Mouse (Mus musculus) testis, postnatal 14 days (tissue): ENCODE measurements around the gene Usp53.

ENCODE experiments used
- DNase-seq: peaks from one replicate; pipeline ENCODE4 v3.0.0; 2021; ENCODE audit warnings: low spot score

Usp53 gene

DNA sequence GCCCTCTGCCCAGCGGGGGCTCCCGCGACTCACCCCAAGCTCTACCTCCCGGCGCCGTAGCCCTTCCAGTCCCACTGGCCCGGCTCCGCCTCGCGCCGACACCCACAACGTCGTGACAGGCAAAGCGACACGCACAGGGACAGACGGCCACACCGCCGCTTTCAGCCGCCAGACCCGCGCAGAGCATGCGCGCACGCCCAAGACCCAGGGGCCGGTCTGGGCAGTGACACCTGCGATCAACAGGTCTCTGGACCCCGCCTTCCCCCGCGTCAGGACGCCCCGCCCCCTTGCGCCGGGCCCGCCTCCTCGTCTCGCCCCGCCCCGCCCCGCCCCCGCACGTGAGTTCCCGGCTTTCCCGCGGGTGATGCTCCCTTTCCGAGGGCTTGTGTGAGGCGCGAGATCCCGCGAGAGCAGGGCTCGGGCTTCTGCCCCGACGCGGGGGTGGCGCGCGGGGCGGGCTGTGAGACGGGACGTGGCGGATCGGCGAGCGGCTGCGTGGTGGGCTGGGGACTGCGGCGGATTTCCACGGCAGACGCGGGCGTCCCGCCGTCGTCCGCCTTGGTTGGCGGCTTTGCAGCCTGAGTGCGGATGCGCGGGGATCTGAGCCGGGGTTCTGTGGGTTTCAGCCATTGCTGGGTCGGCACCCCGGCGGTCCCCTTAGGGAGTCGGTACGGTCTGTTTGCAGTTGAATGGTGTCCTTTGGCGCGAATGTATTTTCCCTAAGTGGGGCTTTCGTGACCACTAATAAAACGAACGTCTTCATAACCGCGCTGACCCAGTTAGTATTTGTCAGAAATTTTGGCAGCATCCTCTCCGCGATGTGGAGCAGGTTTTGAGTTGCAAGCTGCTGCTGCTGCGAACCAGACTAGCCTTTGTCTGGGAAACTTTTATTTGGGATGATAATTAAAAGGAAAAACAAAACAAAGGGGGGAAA, at the start of gene Usp53:
Usp53 (minus strand) TSS at position 262 of the 934 bp plus-strand sequence.
- DNase-seq = peak; percentile 96

DNA sequence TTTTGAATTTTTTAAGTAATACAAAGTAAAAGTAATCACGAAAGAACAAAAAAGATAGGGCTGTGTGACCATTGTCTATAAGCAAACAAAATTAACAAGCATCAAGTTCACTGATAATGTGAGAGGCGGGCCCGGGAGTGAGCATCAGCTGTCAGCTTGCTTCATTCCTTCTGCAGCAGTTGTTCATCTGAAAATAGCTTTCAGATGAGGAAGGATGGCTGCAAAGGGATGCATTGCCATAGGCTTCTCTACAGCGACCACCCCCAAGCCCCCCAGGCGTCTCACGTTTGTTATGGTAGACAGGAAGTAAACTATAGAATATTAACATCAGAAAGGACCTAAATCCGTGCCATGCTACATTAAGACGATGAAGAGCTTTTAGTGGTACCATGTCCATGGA, 49.5 kb upstream of the Usp53 start:
- DNase-seq = no peak

DNA sequence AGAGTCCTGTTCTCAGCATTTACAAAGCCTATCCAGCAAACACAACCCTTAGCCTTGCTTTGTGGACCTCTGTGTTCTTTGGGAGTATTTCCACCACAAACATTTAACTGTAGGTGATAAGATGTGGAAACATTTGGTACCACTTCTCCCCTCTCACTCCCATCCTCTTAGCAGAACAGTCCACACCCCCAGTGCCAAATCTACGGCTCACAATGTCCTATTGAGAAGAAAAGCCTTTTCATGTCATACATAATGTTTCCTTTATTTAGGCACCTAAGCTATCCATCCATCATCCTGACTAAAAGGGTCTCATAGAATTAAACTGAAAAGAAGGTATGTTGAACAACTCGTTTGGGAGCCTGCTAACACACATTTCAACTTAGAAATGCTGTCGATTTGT, 41.3 kb upstream of the Usp53 start:
- DNase-seq = peak; percentile 67

DNA sequence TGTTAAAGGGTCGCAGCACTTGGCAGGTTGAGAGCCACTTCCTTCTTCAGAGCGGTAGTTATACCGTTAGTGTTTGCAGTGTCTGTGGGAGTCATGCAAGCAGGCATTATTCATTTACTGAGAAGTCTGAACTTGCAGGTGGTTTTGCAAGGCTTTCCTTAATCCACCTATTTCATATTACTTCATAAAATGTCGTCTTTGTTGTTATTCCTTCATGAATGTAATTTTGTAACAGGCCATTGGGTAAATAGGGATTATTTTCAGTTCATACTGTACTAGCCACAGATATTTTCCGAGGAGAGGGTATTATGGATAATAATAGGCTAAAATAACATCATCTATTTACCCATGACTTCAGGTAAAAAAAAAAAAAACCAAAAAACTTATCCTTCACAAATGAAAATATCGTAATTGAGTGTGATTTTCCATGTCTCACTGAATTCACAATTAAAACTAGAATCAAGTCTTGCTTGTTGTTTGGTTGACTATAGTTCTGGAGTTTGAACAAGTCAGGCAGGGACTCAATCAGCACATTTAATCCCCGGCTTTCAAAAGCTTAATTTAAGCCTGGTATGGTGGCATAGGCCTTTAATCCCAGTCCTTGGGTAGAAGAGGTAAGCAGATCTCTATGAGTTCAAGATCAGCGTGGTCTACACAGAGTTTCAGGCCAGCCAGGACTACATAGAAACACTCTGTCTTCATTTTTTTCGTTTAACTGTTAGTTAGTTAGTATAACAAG, 40.4 kb upstream of the Usp53 start:
- no peak for DNase-seq

DNA sequence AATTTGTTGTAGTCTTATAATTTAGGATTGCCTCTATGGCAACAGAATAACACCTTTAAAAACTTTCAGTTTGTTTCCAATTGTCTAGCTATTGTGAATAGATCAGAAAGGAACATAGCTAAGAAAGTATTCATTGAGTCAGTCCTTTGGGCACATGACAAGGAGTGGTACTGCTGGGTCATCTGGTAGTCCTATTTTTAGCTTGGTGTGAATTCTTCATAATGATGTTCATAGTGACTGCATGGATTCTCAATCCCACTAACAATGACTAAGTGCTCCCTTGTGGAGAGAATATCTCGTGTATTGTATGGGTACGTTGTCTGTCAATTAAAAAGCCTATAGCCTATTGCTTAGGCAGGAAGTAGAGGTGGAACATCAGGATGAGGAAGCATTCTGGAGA, 34.5 kb upstream of the Usp53 start:
- no peak for DNase-seq

DNA sequence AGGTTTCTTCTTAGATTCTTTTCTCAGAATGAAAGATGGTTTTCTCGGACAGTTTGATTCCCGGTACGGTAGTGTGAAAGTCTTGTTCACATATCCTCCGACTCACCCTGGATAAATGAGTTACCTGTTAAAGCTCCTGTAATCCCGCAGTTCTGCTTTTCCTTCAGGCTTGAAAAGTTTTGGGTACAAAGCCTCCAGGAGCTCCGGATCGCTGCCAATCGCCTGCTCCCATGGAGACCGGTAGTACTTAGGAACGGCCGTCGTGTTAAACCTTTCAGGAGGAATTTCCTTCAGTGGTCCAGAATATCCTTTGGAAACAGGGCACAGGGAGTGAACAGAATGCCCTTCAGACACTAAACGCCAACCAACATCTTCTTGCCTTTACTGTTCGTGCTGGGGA, 29.2 kb upstream of the Usp53 start:
- DNase-seq = no peak

DNA sequence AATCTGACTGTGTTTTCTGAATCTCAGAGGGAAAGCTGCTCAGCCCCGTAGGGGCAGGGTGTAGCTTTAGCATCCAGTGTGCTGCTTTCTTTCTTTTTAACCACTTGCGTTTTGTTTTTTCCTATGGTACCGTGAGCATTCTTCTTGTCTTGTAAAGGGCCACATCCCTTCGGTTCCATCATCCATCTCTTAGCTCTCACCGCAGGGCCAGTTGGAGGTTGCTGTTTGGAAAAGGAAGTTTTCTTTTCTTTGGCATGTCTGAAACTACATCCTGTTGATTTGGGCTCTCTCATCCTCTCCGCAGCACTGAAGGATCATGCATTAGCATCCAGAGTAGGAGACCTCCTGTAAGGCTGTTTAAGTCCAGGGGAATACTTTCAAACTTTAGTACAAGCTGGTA, 25.1 kb upstream of the Usp53 start:
- DNase-seq = no peak

DNA sequence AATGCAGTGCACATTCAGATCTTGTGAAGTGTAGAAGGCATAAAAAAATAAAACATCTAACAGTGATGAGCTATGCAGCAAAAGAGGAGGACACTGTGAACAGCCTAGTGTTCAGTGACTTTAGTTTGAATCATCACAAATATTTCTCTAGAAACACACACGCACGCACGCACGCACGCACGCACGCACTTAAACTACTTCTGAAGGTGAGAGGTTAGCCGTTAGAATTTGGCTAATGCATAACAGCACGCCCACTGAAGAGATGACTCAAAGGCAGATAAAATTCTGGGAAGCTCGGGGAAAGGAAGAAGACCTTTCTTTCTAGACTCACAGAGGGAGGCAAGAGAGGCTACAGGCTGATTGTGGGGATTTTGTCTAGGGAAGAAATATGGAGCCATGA, 23.1 kb upstream of the Usp53 start:
- no peak for DNase-seq

DNA sequence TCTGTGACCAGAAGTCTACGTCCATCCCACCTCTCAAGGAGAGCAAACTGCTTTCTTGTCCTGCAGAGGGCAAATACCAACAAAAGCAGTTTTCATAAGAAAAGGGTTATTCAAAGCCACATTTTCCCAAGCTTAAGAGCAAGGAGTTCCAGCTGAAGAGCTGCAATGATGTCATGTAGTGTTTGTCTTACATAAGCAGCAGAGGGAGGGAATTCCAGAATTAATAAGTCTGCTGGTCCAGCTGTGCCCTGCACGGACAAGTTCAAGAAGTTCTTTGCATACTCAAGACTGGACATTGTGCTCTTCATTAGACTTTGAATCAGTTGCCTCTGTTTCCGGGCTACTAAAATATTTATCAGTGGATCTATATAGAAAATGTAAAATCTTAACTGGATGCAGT, 16.7 kb upstream of the Usp53 start:
- no peak for DNase-seq

DNA sequence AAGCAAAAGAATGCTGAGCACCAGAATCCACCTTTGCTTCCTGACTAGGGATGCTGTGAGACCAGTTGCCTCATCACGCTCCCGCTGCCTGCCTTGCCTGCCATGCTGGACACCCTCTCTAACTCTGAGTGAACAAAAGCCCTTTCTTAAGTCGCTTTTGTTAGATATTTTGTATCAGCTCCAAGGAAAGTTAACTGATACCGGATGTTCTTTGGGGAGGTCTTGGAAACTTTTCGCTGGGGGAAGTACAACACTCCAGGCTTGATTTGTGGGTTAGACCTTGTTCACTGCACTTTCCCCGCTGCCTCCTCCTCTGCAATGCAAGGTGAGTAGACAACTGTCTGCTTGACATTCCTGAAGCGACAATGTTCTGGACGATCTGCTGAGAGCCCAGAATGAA, 14.2 kb upstream of the Usp53 start:
- peak; percentile 69 for DNase-seq

DNA sequence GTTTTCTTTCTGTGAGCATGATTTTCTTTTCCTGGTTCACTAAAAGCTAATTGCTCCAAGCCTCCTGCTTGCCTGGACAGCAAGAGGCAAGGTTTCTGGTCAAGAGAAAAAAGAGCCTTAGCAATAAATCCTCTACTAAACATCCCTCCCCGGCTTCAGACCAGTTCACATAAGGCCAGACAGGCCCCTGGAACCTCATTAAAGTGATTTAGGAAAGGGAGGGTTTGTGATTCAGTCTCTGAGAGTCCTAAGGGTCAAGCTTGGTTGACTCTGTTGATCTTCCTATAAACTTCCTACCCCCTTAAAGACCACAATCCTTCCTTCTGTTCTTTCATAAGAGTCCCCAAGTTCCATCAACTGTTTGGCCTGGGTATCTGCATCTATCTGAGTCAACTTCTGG, 12.7 kb upstream of the Usp53 start:
- DNase-seq = no peak

DNA sequence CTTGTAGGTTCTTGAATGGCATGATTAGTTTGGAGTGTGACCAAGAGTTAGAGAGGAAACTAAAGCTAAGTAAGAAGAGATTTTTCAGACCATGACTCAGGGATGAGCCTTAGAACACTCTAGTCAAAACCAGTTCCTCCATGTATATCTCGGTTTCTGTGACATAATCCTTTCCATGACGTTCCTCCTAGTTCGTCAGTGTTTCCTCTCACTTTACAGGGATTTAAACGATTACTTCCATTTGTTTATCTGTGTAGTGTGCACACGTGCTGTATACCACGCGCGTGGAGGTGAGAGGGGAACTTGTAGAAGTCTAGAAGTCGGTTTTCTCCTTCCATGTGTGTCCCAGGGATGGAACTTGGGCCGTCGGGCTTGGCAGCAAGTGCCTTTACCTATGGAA, 2.6 kb upstream of the Usp53 start:
- DNase-seq = no peak

DNA sequence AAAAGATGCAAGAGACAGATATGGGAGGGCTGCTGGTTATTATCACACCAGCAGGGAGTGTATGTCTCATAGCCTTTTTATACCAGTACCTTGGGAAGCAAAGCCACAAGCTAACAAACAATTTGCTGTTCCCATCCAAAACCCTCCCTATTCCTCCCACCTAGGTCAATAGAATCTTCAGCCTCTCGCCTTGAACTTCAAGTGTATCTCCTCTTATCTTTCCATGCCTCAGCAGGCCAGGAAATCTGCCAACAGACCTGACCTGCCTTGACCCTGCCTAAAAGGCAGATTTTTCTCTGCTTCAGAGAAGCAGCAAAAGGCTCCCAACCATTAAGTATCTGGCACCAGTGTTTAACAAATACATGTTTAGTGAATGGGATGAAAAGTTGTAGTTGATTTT, 2.1 kb upstream of the Usp53 start:
- peak; percentile 83 for DNase-seq

DNA sequence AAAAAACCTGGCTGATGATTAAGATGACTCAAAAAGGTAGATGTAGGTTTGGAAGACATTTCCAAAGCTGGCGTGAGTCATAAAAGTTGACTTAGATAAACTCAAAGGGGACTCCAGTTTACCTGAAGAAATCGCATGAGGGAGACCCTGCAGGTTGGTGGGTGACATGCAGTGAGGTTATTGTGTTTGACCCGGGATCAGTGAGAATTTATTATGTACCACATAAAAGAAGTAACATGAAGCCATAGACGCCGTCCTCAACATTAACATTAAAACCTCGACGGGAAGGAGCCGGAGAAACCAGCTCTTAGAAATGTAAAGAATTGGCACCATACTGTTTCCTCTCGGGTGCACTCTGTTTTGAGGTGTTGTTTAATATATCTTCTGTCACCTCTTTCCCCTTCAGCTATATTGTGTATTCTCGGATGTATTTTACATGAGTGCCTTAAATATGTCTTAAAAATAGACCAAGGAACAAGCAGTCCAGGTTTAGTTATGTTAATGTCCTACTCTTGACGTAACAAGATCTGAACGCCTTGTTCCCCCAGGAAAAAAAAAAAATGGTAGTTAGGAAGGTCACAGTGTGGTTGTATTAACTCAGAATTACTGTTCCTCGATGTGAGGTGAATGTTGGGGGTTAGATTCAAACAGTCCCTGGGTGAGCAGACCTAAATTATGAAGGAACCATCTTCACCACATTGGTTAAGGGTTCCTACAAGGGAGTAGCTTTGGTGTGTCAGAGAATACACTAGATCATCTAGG, 1.1 kb upstream of the Usp53 start:
- DNase-seq = no peak

DNA sequence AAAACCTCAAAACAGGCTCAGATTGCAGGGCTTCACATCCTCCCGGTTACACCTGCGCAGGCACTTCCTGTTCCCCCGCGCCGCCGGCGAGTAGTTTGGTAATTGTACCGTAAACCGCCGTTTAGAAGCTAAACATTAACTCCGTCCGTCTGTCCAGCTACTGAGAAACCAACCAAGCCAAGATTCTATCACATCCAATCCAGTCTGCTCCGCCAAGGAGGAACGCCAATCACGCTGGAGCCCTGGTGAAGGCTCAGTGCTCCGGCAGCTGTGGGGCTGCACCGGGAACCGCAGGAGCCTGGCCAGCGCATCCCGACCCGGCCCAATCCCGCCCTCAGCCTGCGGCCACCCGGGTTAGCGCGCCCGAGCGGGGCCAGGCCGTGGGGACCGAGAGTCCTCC, 461 bp downstream of the Usp53 start:
- no peak for DNase-seq

DNA sequence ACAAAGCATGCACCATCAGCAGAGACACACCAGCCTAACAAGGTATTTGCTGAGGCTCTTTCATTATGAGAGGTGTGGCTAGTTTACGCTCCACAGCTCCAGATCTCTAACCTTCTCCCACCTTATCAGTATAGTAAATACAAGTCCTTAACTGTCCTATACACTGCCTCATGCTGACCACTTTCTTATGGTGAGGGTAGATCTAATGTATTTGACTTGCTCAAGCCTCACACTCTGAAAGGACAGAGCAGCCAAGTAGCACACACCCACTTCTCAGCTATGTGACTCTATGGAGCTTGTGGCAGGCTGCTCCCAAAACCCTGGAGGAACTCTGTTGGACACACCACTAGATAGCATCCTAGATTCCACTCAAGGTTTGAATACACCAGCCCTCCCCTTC, 8.3 kb downstream of the Usp53 start:
- DNase-seq = no peak

DNA sequence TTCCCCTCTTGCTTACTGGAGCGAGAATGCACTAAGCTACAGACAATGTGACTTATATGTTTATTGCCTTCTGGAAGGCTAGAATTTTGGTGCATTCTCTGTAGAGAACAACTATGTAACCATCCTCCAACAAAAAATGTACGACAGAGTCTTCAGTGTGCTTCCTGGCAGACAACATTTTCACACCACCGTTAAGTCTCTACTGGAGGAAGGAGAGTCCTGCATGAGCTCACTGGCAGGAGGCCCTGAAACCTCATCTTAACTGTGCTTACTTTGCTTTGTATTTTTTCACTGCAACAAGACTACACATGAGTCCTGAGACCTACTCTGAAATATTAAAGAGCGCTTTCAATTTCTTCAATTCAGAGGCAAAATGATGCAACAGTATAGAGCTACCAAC, 8.9 kb downstream of the Usp53 start:
- no peak for DNase-seq

DNA sequence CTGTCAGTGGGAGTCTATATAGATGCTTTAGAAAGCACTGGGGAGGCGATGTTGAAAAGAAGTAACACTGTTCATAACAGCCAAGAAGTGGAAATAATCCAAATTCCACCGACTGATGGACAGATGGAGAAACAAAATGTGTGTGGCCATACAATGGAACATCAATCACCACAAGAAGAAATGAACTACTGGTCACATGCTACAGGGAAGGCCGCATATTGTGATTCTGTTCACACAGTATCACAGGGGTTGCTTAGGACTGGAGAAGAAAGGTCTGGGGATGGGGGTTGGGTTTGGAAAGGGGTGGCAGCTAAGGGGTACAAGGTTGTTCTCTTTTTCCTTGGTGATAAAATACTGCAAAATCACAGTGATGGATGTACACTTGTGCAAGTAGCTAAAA, 9.5 kb downstream of the Usp53 start:
- DNase-seq = no peak

DNA sequence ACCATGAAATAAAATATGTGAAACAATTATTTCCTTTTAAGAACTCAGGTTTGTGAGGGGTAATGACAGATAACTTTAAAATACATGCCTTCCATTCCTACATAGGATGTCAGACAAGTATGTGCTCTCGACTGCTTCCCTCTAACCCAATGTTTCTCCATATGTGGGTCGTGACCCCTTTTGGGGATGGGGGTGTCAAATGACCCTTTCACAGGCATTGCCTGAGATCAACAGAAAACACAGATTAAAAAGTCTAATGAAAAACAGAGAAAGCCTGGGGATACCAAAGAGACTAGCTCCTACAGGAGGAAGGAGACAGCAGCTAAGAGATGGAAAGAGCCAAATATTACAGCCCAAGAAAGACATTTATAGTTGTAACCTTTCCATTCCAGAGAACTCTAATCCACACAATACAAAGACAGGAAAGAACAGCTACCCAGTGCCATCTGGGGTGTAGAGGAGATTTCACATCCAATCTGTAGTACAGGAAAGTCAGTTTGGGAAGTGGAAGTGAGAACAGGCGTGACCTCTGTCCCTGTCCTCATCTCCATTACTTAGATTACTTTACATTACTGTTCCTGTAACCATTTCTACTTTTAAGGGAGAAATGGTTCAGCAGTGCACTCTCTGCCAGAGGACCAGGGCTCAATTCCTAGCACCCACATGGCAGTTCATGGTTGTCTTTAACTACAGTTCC, 12.0 kb downstream of the Usp53 start:
- DNase-seq = no peak

DNA sequence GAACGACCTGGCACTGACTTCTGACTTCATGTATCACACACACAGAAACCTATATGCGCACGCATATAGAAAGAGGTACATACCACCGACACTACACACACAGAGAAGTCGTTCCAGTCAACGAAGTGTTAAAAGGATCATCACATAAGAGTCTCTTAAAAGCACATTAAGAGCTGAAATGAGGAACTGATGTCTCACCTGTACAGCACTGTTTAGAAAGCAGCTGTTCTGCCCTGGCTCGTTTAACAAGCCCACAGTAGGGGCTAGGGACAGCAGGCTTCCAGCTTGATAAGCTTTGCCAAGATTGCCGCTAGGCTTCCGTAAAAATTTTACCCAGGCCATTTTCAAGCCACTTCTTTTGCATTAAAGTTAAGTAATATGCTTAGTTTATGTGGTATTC, 15.9 kb downstream of the Usp53 start:
- no peak for DNase-seq

DNA sequence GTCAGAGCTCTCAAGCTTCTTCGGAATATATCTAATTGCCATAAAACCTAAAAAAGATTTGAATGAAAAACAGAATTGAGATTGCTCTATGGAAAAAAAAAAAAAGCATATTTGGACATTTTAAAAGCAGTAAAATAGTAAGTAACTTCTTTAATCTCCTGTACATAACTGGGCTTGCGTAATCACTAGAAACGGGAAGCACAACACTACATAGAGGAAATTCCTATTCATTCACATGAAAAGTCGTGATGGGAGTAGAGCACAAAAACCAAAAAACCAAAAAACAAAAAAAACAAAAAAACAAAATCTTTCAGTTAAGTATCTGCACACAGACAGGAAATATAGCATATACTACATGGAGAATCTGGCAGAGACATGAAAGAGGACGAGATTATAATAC, 20.0 kb downstream of the Usp53 start:
- DNase-seq = no peak

DNA sequence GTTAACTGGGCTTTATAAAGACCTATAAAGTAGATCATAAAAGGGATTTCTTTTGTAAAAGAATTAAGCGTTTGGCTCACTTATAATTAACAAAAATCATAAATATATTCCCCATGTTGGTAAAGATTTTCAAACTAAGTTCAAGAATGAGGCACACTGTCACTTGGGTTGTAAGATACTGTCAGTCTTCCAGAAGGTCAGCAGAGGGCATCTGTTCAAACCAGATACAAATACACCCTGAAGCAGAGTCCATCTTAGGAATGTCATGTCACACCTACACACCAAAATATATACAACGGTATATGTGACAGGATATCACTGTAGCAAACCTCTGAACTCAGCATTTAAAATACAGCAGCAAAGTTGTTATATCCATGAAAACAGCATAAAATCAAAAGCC, 34.2 kb downstream of the Usp53 start:
- DNase-seq = no peak
